Mouse (Mus musculus) embryonic fibroblast, embryonic 13.5 days (primary cell): ENCODE results near the gene Dhrs9.

Source experiments
- CTCF ChIP-seq: IDR thresholded peaks from 2 replicates; pipeline ENCODE4 v1.5.1; 2011; ENCODE audit warnings: mild to moderate bottlenecking, control low read depth, low read length, moderate library complexity, borderline replicate concordance; ENCODE audit not compliant: insufficient read depth
- POLR2A ChIP-seq: IDR thresholded peaks from 2 replicates; pipeline ENCODE4 v1.6.1; 2011; ENCODE audit warnings: low read depth, mild to moderate bottlenecking, control low read depth, low read length, moderate library complexity

GRCm38 (mm10) chr2:69386118-69386871 lies 6.0 kb downstream of the Dhrs9 start:
- TF ChIP-seq CTCF (no peak), POLR2A (no peak)
